Mouse (Mus musculus) midbrain, embryonic 16.5 days (tissue): ENCODE results near the gene Mmp20. TPM values are rescaled to one million over a fixed set of nuclear protein-coding genes. Genes with fewer than 3 reads are reported as not detected.

Experiments used
- ATAC-seq: fragments of 200-750 bp; cut with Nextera tagmentation; 2 replicates; pipeline ENCODE4 v1.8.0; 2017; ENCODE audit warnings: moderate TSS enrichment
- H3K27ac ChIP-seq: fragments of 300-500 bp; sonication (generic); 2 replicates; pipeline ENCODE4 v1.5.1; 2014; ENCODE audit warnings: mild to moderate bottlenecking, low read length, mixed read lengths
- H3K27me3 ChIP-seq: fragments of 300-500 bp; sonication (generic); 2 replicates; pipeline ENCODE4 v1.6.1; 2014; ENCODE audit warnings: low read depth, low read length, mixed read lengths; ENCODE audit not compliant: control insufficient read depth, insufficient read depth
- H3K36me3 ChIP-seq: fragments of 300-500 bp; sonication (generic); 2 replicates; pipeline ENCODE4 v1.6.1; 2014; ENCODE audit warnings: mild to moderate bottlenecking, low read length, moderate library complexity, mixed read lengths; ENCODE audit not compliant: control insufficient read depth, insufficient read depth
- H3K4me1 ChIP-seq: fragments of 300-500 bp; sonication (generic); 2 replicates; pipeline ENCODE4 v1.6.1; 2014; ENCODE audit warnings: mild to moderate bottlenecking, low read length, mixed read lengths; ENCODE audit not compliant: control insufficient read depth, insufficient read depth
- H3K4me2 ChIP-seq: fragments of 300-500 bp; sonication (generic); 2 replicates; pipeline ENCODE4 v1.6.1; 2014; ENCODE audit warnings: mild to moderate bottlenecking, low read length, mixed read lengths
- H3K4me3 ChIP-seq: fragments of 300-500 bp; sonication (generic); 2 replicates; pipeline ENCODE4 v1.5.1; 2014; ENCODE audit warnings: low read depth, mild to moderate bottlenecking, low read length, moderate library complexity, mixed read lengths
- H3K9ac ChIP-seq: fragments of 300-500 bp; sonication (generic); 2 replicates; pipeline ENCODE4 v1.6.1; 2014; ENCODE audit warnings: low read depth, low read length, mixed read lengths
- H3K9me3 ChIP-seq: fragments of 300-500 bp; sonication (generic); replicated peaks from 2 replicates; pipeline ENCODE4 v1.6.1; 2014; ENCODE audit warnings: mild to moderate bottlenecking, low read length, mixed read lengths; ENCODE audit not compliant: control insufficient read depth, poor library complexity, severe bottlenecking
- WGBS: fragments of 180-500 bp; shearing (Covaris S2); extraction: QIAGEN DNeasy Blood & Tissue Kit; methylation state at CpG from one replicate; pipeline ENCODE4 v1.1.7; 2014; 5-methylcytosine and 5-hydroxymethylcytosine counted together
- polyA plus RNA-seq: library from polyadenylated mRNA; unstranded; fragments of >200 nt; fragmentation: Nextera tagmentation; extraction: Ambion mirVana; gene quantifications from 2 replicates; pipeline ENCODE4 v1.2.1, GENCODE M21; 2015

Mmp20 gene
- polyA plus RNA-seq, 1 experiment from 2014 or later = not detected

DNA sequence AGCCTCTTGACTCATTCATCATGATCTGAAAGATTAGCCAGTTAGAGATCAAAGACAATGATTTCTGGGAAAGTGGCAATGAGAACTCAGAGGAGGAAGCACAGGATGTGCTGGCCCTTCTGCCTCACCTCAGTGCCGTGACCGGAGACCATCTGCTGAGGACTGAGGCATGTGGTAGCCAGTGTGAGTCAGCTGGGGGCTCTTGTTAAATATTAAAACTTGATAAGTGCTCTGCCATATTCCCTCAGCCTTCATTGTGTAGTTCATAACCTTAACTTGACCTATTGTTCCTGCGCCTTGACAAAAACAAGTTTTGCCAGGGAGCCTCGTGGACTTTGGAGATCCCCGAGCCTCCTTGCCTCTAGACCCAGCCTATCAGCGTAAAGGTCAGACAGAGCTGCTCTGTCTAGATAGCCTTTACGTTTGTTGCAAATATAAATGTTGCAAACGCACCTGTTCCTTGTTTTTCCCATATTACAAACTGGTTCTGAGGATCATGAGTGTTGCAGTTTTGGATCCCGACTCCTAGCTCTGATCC lies 54.1 kb downstream of the Mmp20 start:
- no peak overlapping the region for H3K4me2 ChIP-seq
- no peaks in the 10 kb centered on the region for H3K36me3 ChIP-seq
- H3K9me3 ChIP-seq = no peaks in the 10 kb centered on the region
- no peaks in the 10 kb centered on the region for H3K4me1 ChIP-seq
- no peak overlapping the region for H3K27ac ChIP-seq
- no peak overlapping the region for H3K9ac ChIP-seq
- WGBS = 91% methylated on average over 9 of the region's 9 CpGs
- ATAC-seq = no peak
- H3K4me3 ChIP-seq = no peak overlapping the region
- no peaks in the 10 kb centered on the region for H3K27me3 ChIP-seq

DNA sequence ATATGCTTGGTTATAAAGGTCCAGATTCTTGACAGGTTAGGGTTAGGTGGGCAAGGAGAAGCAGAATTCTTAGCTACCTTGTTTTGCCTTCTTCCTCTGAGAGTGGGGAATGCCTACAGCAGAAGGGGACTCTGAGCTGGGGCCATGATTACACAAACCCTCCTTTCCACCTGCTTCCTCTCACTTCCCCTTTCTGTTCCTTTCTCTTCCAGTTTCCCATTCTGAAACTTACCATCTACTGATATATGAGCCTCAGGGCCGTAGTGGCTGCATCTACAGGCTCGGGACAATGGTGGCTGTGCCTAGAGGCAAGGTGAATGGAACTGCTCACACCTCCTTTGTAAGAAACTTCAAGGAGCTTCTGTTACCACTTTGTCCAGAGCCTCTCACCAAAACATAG lies 58.0 kb downstream of the Mmp20 start:
- Histone ChIP-seq H3K4me1 (no peaks in the 10 kb centered on the region), H3K4me2 (no peak overlapping the region), H3K4me3 (no peak overlapping the region), H3K27ac (no peak overlapping the region), H3K27me3 (no peaks in the 10 kb centered on the region), H3K9me3 (no peaks in the 10 kb centered on the region), H3K9ac (no peak overlapping the region), H3K36me3 (no peaks in the 10 kb centered on the region)
- 85% methylated on average over 2 of the region's 2 CpGs for WGBS
- no peak for ATAC-seq

DNA sequence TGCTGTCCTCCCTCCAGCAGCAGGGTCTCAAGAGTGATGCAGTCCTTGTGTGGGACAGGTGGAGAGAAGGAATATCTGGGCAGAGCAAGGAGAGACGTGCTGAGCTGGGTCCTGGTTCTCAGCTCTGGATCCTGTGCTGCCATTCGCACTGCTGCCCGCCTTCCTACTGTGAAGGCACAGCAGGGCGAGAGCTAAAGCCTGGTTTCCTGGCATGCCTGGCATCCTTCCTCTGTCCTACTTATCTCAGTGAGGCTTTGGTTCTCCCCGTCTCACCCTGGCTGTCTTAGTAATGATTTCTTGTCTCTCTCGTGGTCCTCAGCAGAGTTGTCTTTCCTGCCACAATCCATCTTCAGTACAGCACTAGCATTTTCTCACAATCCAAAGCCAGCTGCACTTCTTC lies 61.8 kb downstream of the Mmp20 start:
- no peak overlapping the region for H3K9ac ChIP-seq
- ATAC-seq = no peak
- no peak overlapping the region for H3K4me3 ChIP-seq
- H3K4me1 ChIP-seq = no peaks in the 10 kb centered on the region
- no peaks in the 10 kb centered on the region for H3K27me3 ChIP-seq
- H3K27ac ChIP-seq = no peak overlapping the region
- no peak overlapping the region for H3K4me2 ChIP-seq
- no peaks in the 10 kb centered on the region for H3K36me3 ChIP-seq
- 59% methylated on average over 6 of the region's 6 CpGs for WGBS
- H3K9me3 ChIP-seq = no peaks in the 10 kb centered on the region

DNA sequence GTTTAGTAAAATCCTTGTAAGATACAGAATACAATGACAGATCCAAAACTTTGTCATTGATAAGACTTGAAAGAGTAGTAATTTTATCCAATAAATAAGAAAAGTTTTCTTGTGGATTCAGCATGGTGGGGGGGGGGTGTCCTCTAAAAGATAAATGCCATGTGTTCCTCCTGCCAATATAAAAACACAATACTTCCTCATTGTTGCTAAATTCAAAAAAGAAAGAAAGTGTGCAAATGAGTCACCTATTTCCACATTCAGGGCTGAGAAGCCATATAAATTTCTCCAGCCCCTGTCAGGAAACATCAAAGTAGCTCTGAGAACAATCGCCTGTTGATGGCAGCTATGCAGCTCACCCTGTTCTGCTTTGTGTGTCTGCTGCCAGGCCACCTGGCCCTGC lies 63.8 kb downstream of the Mmp20 start, which contains the start of gene Mmp7:
TSS of gene Mmp7 (plus strand) at position 301 of the 400 bp plus-strand sequence.
- H3K9me3 ChIP-seq = no peaks in the 10 kb centered on the region

DNA sequence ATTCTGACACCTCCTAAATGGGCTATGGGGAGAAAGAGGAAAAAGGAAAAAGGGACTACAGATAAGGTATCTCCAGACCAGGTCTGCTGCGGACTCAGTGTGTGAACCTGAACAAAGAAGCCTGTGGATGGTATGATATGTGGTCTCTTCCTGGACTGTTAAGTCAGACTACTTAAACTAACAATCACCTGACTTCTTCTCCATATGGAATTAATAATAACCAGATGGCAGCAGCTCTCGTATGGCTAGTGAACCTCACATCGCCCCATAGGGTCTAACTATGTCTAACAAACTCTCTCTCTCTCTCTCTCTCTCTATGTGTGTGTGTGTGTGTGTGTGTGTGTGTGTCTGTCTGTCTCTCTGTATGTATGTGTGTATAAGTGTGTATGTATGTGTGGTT lies 65.9 kb downstream of the Mmp20 start:
- WGBS = 97% methylated on average over 3 of the region's 3 CpGs
- no peaks in the 10 kb centered on the region for H3K27me3 ChIP-seq
- no peak for ATAC-seq

More for the DNA sequence above, 63.8 kb downstream of the Mmp20 start, which contains the start of gene Mmp7:
- 52% methylated on average over 1 of the region's 1 CpGs for WGBS
- no peak within 1 kb of the TSS for H3K27ac ChIP-seq
- H3K9ac ChIP-seq = no peak within 1 kb of the TSS
- no peaks in the 10 kb centered on the region for H3K4me1 ChIP-seq
- no peak within 1 kb of the TSS for H3K4me2 ChIP-seq
- no peak for ATAC-seq
- H3K36me3 ChIP-seq = no peaks in the 10 kb centered on the region
- no peaks in the 10 kb centered on the region for H3K27me3 ChIP-seq
- H3K4me3 ChIP-seq = no peak within 1 kb of the TSS

DNA sequence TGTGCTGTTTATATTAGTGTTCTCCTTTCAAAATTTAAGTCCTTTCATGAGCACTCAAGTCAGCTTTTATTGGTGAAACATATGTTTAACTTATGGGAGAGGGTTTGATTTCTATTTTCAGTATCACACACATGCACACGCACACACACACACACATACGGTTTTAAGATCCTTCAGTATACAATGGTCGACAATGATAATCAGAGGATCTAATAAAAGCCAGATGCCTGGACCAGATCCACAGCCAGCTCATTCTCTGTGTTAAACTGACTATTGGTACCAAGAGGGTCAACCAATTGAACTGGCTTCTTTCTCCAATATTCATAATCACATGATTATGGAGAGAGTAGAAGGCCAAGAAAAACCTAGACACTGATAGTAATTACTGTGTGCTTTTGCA lies 67.6 kb downstream of the Mmp20 start:
- no peak for ATAC-seq
- WGBS = 84% methylated on average over 3 of the region's 3 CpGs
- no peak overlapping the region for H3K9ac ChIP-seq
- H3K4me3 ChIP-seq = no peak overlapping the region
- no peaks in the 10 kb centered on the region for H3K4me1 ChIP-seq
- no peaks in the 10 kb centered on the region for H3K9me3 ChIP-seq
- no peaks in the 10 kb centered on the region for H3K27me3 ChIP-seq
- H3K36me3 ChIP-seq = no peaks in the 10 kb centered on the region
- H3K27ac ChIP-seq = no peak overlapping the region
- H3K4me2 ChIP-seq = no peak overlapping the region

More for the DNA sequence above, 65.9 kb downstream of the Mmp20 start:
- Histone ChIP-seq H3K9ac (no peak overlapping the region), H3K4me2 (no peak overlapping the region), H3K4me1 (no peaks in the 10 kb centered on the region), H3K9me3 (no peaks in the 10 kb centered on the region), H3K36me3 (no peaks in the 10 kb centered on the region), H3K4me3 (no peak overlapping the region), H3K27ac (no peak overlapping the region)

DNA sequence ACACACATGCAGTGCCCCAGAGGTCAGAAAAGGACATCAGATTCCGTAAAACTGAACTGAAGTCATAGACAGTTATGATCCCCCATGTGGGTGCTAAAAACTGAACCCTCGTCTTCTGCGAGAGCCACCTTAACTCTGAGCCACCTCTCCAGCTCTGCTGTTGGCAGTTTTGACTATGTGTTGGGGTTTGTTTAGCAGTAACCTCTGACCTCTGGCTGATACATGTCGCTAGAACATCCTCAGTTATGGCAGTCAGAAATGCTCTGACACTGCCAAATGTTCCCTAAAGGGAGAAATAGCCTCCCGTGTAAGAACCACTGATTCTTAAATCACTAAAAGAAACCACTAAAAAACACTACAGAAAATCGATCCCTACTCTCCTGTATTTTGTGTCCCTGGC lies 80.7 kb downstream of the Mmp20 start:
- no peak overlapping the region for H3K9ac ChIP-seq
- WGBS = 84% methylated on average over 6 of the region's 6 CpGs
- no peak overlapping the region for H3K4me2 ChIP-seq
- H3K4me1 ChIP-seq = no peaks in the 10 kb centered on the region
- H3K27ac ChIP-seq = no peak overlapping the region
- H3K36me3 ChIP-seq = no peaks in the 10 kb centered on the region
- ATAC-seq = no peak
- no peak overlapping the region for H3K4me3 ChIP-seq
- no peaks in the 10 kb centered on the region for H3K27me3 ChIP-seq
- H3K9me3 ChIP-seq = no peaks in the 10 kb centered on the region

DNA sequence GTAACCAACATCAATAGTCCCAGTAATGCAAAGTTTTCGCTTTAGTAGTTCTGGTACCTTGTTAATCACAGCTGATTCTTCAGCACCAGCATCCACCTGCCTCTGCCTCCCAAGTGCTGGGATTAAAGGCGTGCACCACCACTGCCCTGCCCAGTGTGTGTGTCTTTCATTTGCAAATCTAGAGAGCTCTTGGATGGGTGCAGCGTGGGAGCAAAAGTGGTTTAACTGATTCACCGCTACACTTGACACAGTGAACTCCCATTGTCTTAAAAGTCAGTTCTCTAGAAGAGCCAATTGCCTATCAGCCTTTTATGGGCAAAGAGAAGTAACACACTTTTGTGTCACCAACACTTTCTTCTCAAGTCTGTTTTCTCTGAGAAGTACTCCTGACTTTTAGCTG lies 83.2 kb downstream of the Mmp20 start:
- H3K27me3 ChIP-seq = no peaks in the 10 kb centered on the region
- no peaks in the 10 kb centered on the region for H3K4me1 ChIP-seq
- H3K4me2 ChIP-seq = no peak overlapping the region
- no peak for ATAC-seq
- H3K9ac ChIP-seq = no peak overlapping the region
- no peaks in the 10 kb centered on the region for H3K36me3 ChIP-seq
- no peaks in the 10 kb centered on the region for H3K9me3 ChIP-seq
- WGBS = 70% methylated on average over 4 of the region's 4 CpGs
- no peak overlapping the region for H3K27ac ChIP-seq
- no peak overlapping the region for H3K4me3 ChIP-seq

DNA sequence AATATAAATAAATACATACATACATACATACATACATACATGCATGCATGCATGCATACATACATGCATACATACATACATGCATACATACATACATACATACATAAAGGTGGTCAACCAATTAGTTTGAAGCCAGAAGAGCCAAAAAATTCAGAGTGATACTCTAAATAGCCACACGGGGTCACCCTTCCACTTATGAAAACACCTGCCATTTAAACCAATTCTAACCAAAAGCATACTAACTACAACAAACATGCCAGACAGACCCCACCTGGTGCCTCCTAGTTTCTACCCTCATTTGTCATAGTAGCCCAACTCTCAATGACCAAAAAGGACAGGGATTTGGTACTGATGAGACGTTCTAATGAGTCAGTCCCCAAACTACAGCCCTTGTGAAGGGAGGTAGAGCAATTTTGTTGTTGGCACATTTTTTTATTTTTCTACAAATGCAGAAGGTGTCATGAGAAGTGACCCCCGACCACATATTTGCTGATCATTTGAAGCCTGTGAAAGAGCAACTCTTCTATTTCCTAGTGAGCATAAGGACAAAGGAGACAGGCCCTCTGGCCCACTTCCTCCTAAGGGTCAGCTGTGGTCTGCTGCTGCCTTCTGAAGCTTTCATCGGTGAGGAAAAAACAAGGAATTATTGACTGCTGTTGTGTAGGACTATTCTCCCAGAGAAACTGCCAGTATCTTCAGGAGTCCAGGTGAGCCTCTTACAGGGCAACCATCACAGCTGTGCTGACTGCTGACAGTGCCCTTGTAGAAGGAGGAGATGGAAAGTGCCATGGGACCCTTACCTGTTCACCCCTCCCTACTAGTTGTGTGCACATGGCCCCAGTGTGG lies 86.3 kb downstream of the Mmp20 start:
- ATAC-seq = peak; percentile 80
- WGBS = 41% methylated on average over 4 of the region's 4 CpGs
- Histone ChIP-seq H3K9me3 (no peaks in the 10 kb centered on the region), H3K27ac (no peak overlapping the region), H3K27me3 (no peaks in the 10 kb centered on the region), H3K4me1 (no peaks in the 10 kb centered on the region), H3K9ac (no peak overlapping the region), H3K36me3 (no peaks in the 10 kb centered on the region), H3K4me2 (no peak overlapping the region), H3K4me3 (no peak overlapping the region)
